Mouse (Mus musculus) kidney, embryonic 16.5 days (tissue): ENCODE data around the gene Golga3. TPM values are rescaled to one million over a fixed set of nuclear protein-coding genes. Genes with fewer than 3 reads are reported as not detected.

Experiments
- ATAC-seq: fragments of 200-750 bp; cut with Nextera tagmentation; 2 replicates; pipeline ENCODE4 v1.8.0; 2017; ENCODE audit warnings: moderate TSS enrichment; ENCODE audit not compliant: low FRiP score, low TSS enrichment
- H3K27ac ChIP-seq: fragments of 300-500 bp; sonication (generic); 2 replicates; pipeline ENCODE4 v1.5.1; 2014; ENCODE audit warnings: low read length
- H3K27me3 ChIP-seq: fragments of 300-500 bp; sonication (generic); 2 replicates; pipeline ENCODE4 v1.6.1; 2014; ENCODE audit warnings: low read length, control low read depth, mixed read lengths; ENCODE audit not compliant: insufficient read depth
- H3K36me3 ChIP-seq: fragments of 300-500 bp; sonication (generic); 2 replicates; pipeline ENCODE4 v1.6.1; 2014; ENCODE audit warnings: low read length, control low read depth, mixed read lengths; ENCODE audit not compliant: insufficient read depth
- H3K4me1 ChIP-seq: fragments of 300-500 bp; sonication (generic); 2 replicates; pipeline ENCODE4 v1.6.1; 2014; ENCODE audit warnings: low read length, control low read depth, mixed read lengths; ENCODE audit not compliant: insufficient read depth
- H3K4me2 ChIP-seq: fragments of 300-500 bp; sonication (generic); replicated peaks from 2 replicates; pipeline ENCODE4 v1.6.1; 2014; ENCODE audit warnings: low read depth, low read length
- H3K4me3 ChIP-seq: fragments of 300-500 bp; sonication (generic); 2 replicates; pipeline ENCODE4 v1.5.1; 2014; ENCODE audit warnings: mild to moderate bottlenecking, low read length
- H3K9ac ChIP-seq: fragments of 300-500 bp; sonication (generic); replicated peaks from 2 replicates; pipeline ENCODE4 v1.6.1; 2014; ENCODE audit warnings: low read length
- H3K9me3 ChIP-seq: fragments of 300-500 bp; sonication (generic); 2 replicates; pipeline ENCODE4 v1.6.1; 2016; ENCODE audit warnings: low read length, control low read depth
- WGBS: fragments of 180-500 bp; shearing (Covaris S2); extraction: QIAGEN DNeasy Blood & Tissue Kit; methylation state at CpG from one replicate; pipeline ENCODE4 v1.1.7; 2014; 5-methylcytosine and 5-hydroxymethylcytosine counted together
- polyA plus RNA-seq: library from polyadenylated mRNA; unstranded; fragments of >200 nt; fragmentation: Nextera tagmentation; extraction: Ambion mirVana; gene quantifications from 2 replicates; pipeline ENCODE4 v1.2.1, GENCODE M21; 2015

Gene Golga3
- polyA plus RNA-seq, 1 experiment from 2014 or later: 19.2 TPM

GRCm38 (mm10) chr5:110227336-110227883 is 50.9 kb downstream of the Golga3 start:
- no peak for ATAC-seq
- no peak overlapping the region for H3K4me2 ChIP-seq
- peaks cover 12% of the 10 kb centered on the region for H3K4me1 ChIP-seq
- peaks cover 18% of the 10 kb centered on the region for H3K36me3 ChIP-seq
- H3K27me3 ChIP-seq: no peaks in the 10 kb centered on the region
- H3K9me3 ChIP-seq: no peaks in the 10 kb centered on the region
- no peak overlapping the region for H3K27ac ChIP-seq
- WGBS: 28% methylated on average over 1 of the region's 1 CpGs
- no peak overlapping the region for H3K4me3 ChIP-seq
- no peak overlapping the region for H3K9ac ChIP-seq

- peaks cover 14% of the 10 kb centered on the region for H3K4me1 ChIP-seq
- H3K9ac ChIP-seq: peak overlapping the region; percentile 98
- no peaks in the 10 kb centered on the region for H3K9me3 ChIP-seq
- WGBS: 6% methylated on average over 8 of the region's 8 CpGs
- peaks cover 11% of the 10 kb centered on the region; the same call in 1 of the 2 replicates for H3K36me3 ChIP-seq
- ATAC-seq: no peak
- H3K4me3 ChIP-seq: peak overlapping the region; percentile 90
- peak overlapping the region; percentile 75 for H3K4me2 ChIP-seq
- no peaks in the 10 kb centered on the region for H3K27me3 ChIP-seq
- peak overlapping the region; percentile 97 for H3K27ac ChIP-seq
Observed at GRCm38 (mm10) chr5:110230401-110230779, 53.9 kb downstream of the Golga3 start.

GRCm38 (mm10) chr5:110230780-110231461 is 54.4 kb downstream of the Golga3 start, which contains the start of gene Ankle2:
Ankle2 (plus strand) TSS chr5:110231004.
- no peaks in the 10 kb centered on the region for H3K27me3 ChIP-seq
- H3K9ac ChIP-seq: peak within 1 kb of the TSS; percentile 98
- WGBS: 0% methylated on average over 79 of the region's 81 CpGs
- ATAC-seq: peak; percentile 98
- peak within 1 kb of the TSS; percentile 97 for H3K27ac ChIP-seq
- peaks cover 11% of the 10 kb centered on the region; the same call in 1 of the 2 replicates for H3K36me3 ChIP-seq
- peaks cover 14% of the 10 kb centered on the region for H3K4me1 ChIP-seq
- H3K4me3 ChIP-seq: peak within 1 kb of the TSS; percentile 90
- no peaks in the 10 kb centered on the region for H3K9me3 ChIP-seq
- H3K4me2 ChIP-seq: peak within 1 kb of the TSS; percentile 75

GRCm38 (mm10) chr5:110231638-110232037 is 55.1 kb downstream of the Golga3 start:
- no peaks in the 10 kb centered on the region for H3K27me3 ChIP-seq
- WGBS: 37% methylated on average over 13 of the region's 13 CpGs
- no peak overlapping the region for H3K27ac ChIP-seq
- H3K4me2 ChIP-seq: peak overlapping the region; percentile 75
- H3K9me3 ChIP-seq: no peaks in the 10 kb centered on the region
- H3K4me3 ChIP-seq: peak overlapping the region; percentile 90
- ATAC-seq: no peak
- peaks cover 17% of the 10 kb centered on the region; the same call in 1 of the 2 replicates for H3K36me3 ChIP-seq
- H3K4me1 ChIP-seq: peaks cover 14% of the 10 kb centered on the region
- peak overlapping the region; percentile 98 for H3K9ac ChIP-seq

- no peak for ATAC-seq
- 81% methylated on average over 6 of the region's 6 CpGs for WGBS
- no peak overlapping the region for H3K27ac ChIP-seq
- no peaks in the 10 kb centered on the region for H3K27me3 ChIP-seq
- no peaks in the 10 kb centered on the region for H3K9me3 ChIP-seq
- H3K4me2 ChIP-seq: peak overlapping the region; percentile 75; the same call in 1 of the 2 replicates
- H3K4me1 ChIP-seq: peaks cover 14% of the 10 kb centered on the region
- peaks cover 17% of the 10 kb centered on the region; the same call in 1 of the 2 replicates for H3K36me3 ChIP-seq
- 0 out of 2 replicates have a peak overlapping the region, but pooled peaks have one; percentile 90 for H3K4me3 ChIP-seq
- 0 out of 2 replicates have a peak overlapping the region, but pooled peaks have one; percentile 2 for H3K9ac ChIP-seq
Observed at GRCm38 (mm10) chr5:110232346-110232745, 55.8 kb downstream of the Golga3 start.

GRCm38 (mm10) chr5:110244091-110244490 is 67.6 kb downstream of the Golga3 start:
- Histone ChIP-seq H3K27me3 (no peaks in the 10 kb centered on the region), H3K4me2 (no peak overlapping the region), H3K9ac (no peak overlapping the region), H3K4me3 (no peak overlapping the region), H3K9me3 (no peaks in the 10 kb centered on the region), H3K27ac (no peak overlapping the region), H3K4me1 (no peaks in the 10 kb centered on the region), H3K36me3 (peaks cover 70% of the 10 kb centered on the region)
- WGBS: 70% methylated on average over 2 of the region's 2 CpGs
- no peak for ATAC-seq

GRCm38 (mm10) chr5:110266941-110267340 is 90.4 kb downstream of the Golga3 start:
- H3K4me3 ChIP-seq: no peak overlapping the region
- peaks cover 5% of the 10 kb centered on the region for H3K4me1 ChIP-seq
- no peaks in the 10 kb centered on the region for H3K9me3 ChIP-seq
- no peak overlapping the region for H3K4me2 ChIP-seq
- no peaks in the 10 kb centered on the region for H3K27me3 ChIP-seq
- H3K36me3 ChIP-seq: peaks cover 27% of the 10 kb centered on the region
- ATAC-seq: no peak
- WGBS: 85% methylated on average over 4 of the region's 4 CpGs
- no peak overlapping the region for H3K9ac ChIP-seq
- H3K27ac ChIP-seq: no peak overlapping the region

GRCm38 (mm10) chr5:110269141-110270101 is 92.9 kb downstream of the Golga3 start, which contains the start of gene Pgam5:
Pgam5 (minus strand) TSS chr5:110269913.
- Histone ChIP-seq H3K27ac (peak within 1 kb of the TSS; percentile 16; the same call in 1 of the 2 replicates), H3K4me3 (peak within 1 kb of the TSS; percentile 90), H3K4me2 (peak within 1 kb of the TSS; percentile 73), H3K4me1 (peaks cover 5% of the 10 kb centered on the region), H3K9ac (peak within 1 kb of the TSS; percentile 91), H3K36me3 (peaks cover 26% of the 10 kb centered on the region), H3K27me3 (no peaks in the 10 kb centered on the region), H3K9me3 (no peaks in the 10 kb centered on the region)
- WGBS: under 1% methylated on average over 66 of the region's 66 CpGs
- peak; percentile 91 for ATAC-seq

GRCm38 (mm10) chr5:110270242-110270641 is 93.7 kb downstream of the Golga3 start:
- no peak overlapping the region for H3K4me3 ChIP-seq
- no peaks in the 10 kb centered on the region for H3K27me3 ChIP-seq
- WGBS: 94% methylated on average over 6 of the region's 6 CpGs
- peaks cover 5% of the 10 kb centered on the region for H3K4me1 ChIP-seq
- H3K9me3 ChIP-seq: no peaks in the 10 kb centered on the region
- no peak overlapping the region for H3K4me2 ChIP-seq
- H3K9ac ChIP-seq: no peak overlapping the region
- peaks cover 18% of the 10 kb centered on the region for H3K36me3 ChIP-seq
- H3K27ac ChIP-seq: no peak overlapping the region
- no peak for ATAC-seq
